Comparison of ENCODE assay signal across 26 mouse cellular contexts in genomic region chr19:53881786-53882185, GRCm38 (mm10). TPM values are rescaled to one million over a fixed set of nuclear protein-coding genes. Genes with fewer than 3 reads are reported as not detected.
DNase-seq lines count a peak whose midpoint lies in the region; ATAC-seq and TF ChIP-seq lines count a peak whose summit lies in the region.
"Had no signal": no experiment of that assay in that cellular context is flagged by ENCODE, and none has a peak within 500 bp of the region (broad histone marks: within the 10 kb centered on the region; RNA-seq: fewer than 3 reads in every experiment).

No protein-coding gene starts in this region.

- H3K4me1 ChIP-seq in midbrain, embryonic 13.5 days (replicated peaks) = peaks cover 10% of the 10 kb centered on the region
- H3K4me1 ChIP-seq in midbrain, postnatal 0 days (ENCODE audit: insufficient read depth, low read length) = no peaks in the 10 kb centered on the region
- H3K4me1 ChIP-seq: heart, embryonic 10.5 days; heart, embryonic 13.5 days; hindbrain, embryonic 12.5 days had no signal

- no peak overlapping the region for H3K4me3 ChIP-seq in midbrain, embryonic 13.5 days (replicated peaks)
- H3K4me3 ChIP-seq in midbrain, postnatal 0 days (ENCODE audit: low read depth, low read length) = no peak overlapping the region
- H3K4me3 ChIP-seq: embryonic facial prominence, embryonic 12.5 days; gastrocnemius, adult 2 months; heart, adult 2 months; heart, embryonic 10.5 days; heart, embryonic 13.5 days; hindbrain, embryonic 12.5 days; hindbrain, embryonic 15.5 days had no signal

- no peaks in the 10 kb centered on the region for H3K9me3 ChIP-seq in midbrain, embryonic 13.5 days
- H3K9me3 ChIP-seq in midbrain, postnatal 0 days (ENCODE audit: low read length) = no peaks in the 10 kb centered on the region
- H3K9me3 ChIP-seq: embryonic facial prominence, embryonic 12.5 days; heart, embryonic 10.5 days; heart, embryonic 13.5 days; hindbrain, embryonic 12.5 days; hindbrain, embryonic 15.5 days had no signal

- no peak for TF ChIP-seq CTCF in midbrain, postnatal 0 days (IDR thresholded peaks at IDR 0.05)

- H3K36me3 ChIP-seq in midbrain, embryonic 13.5 days = no peaks in the 10 kb centered on the region
- H3K36me3 ChIP-seq in midbrain, postnatal 0 days (ENCODE audit: insufficient read depth, low read length) = no peaks in the 10 kb centered on the region
- H3K36me3 ChIP-seq: embryonic facial prominence, embryonic 12.5 days; heart, embryonic 10.5 days; heart, embryonic 13.5 days; hindbrain, embryonic 12.5 days; hindbrain, embryonic 15.5 days had no signal

- 69% methylated on average over 5 of the region's 5 CpGs for WGBS in midbrain, embryonic 13.5 days
- 38% methylated on average over 5 of the region's 5 CpGs for WGBS in midbrain, postnatal 0 days

- no peak overlapping the region for H3K4me2 ChIP-seq in midbrain, embryonic 13.5 days (replicated peaks)
- H3K4me2 ChIP-seq in midbrain, postnatal 0 days (ENCODE audit: low read depth, low read length, poor library complexity, severe bottlenecking) = no peak overlapping the region
- H3K4me2 ChIP-seq: embryonic facial prominence, embryonic 12.5 days; heart, embryonic 13.5 days; hindbrain, embryonic 12.5 days; hindbrain, embryonic 15.5 days had no signal

- peaks cover 4% of the 10 kb centered on the region; the same call in 1 of the 2 replicates for H3K27me3 ChIP-seq in midbrain, embryonic 13.5 days
- H3K27me3 ChIP-seq in midbrain, postnatal 0 days (ENCODE audit: insufficient read depth, low read length) = no peaks in the 10 kb centered on the region
- H3K27me3 ChIP-seq: embryonic facial prominence, embryonic 12.5 days; heart, embryonic 13.5 days; hindbrain, embryonic 12.5 days; hindbrain, embryonic 15.5 days had no signal

- 0 out of 2 replicates have a peak overlapping the region, but pooled peaks have one; percentile 26 for H3K27ac ChIP-seq in midbrain, embryonic 13.5 days
- H3K27ac ChIP-seq in midbrain, postnatal 0 days (ENCODE audit: low read depth, low read length) = no peak overlapping the region
- H3K27ac ChIP-seq: embryonic facial prominence, embryonic 12.5 days; gastrocnemius, adult 2 months; heart, adult 2 months; heart, embryonic 10.5 days; heart, embryonic 13.5 days; hindbrain, embryonic 12.5 days; hindbrain, embryonic 15.5 days had no signal

- ATAC-seq in midbrain, embryonic 13.5 days = no peak
- ATAC-seq in midbrain, postnatal 0 days (ENCODE audit: low FRiP score) = no peak
- ATAC-seq: activated CD4-positive, CD25-positive, alpha-beta regulatory T cell, adult 4 months; CD4-positive, CD25-positive, alpha-beta regulatory T cell, adult 4 months; forebrain, embryonic 14.5 days; forebrain, postnatal 0 days had no signal

- intact Hi-C loops in gastrocnemius, postnatal 14 days (cut with DNase I; ENCODE audit: low total_unique reads) = no loop called here

- H3K9ac ChIP-seq in midbrain, embryonic 13.5 days (replicated peaks) = no peak overlapping the region
- no peak overlapping the region for H3K9ac ChIP-seq in midbrain, postnatal 0 days (replicated peaks; ENCODE audit: low read length, poor library complexity, severe bottlenecking)
- H3K9ac ChIP-seq: embryonic facial prominence, embryonic 12.5 days; forebrain, postnatal 0 days; heart, embryonic 13.5 days; hindbrain, embryonic 12.5 days; hindbrain, embryonic 15.5 days had no signal

- no peak for DNase-seq in midbrain, postnatal 0 days (ENCODE audit: low spot score)
- peak; percentile 40 for DNase-seq in 3T3-L1 (ENCODE audit: low read depth, low spot score)
- DNase-seq in adipocyte (ENCODE audit: low spot score) = peak; percentile 65
- DNase-seq in mesoderm, embryonic 11.5 days (ENCODE audit: low read depth, low spot score) = peak; percentile 36
- DNase-seq in kidney, adult 9 months = no peak
- no peak for DNase-seq in urinary bladder, adult 2 months (ENCODE audit: low spot score)
- no peak for DNase-seq in gastrocnemius, postnatal 14 days
- DNase-seq: adrenal gland, postnatal 10 days; adrenal gland, postnatal 36 days; cerebellum, adult 18-20 months; cerebellum, adult 9-10 months; cerebellum, postnatal 14 days; forebrain, postnatal 0 days; gastrocnemius, adult 2 months; gastrocnemius, postnatal 36 days; heart, adult 2 months; heart, postnatal 14 days had no signal

RNA-seq across cellular contexts. Expression of gene Pdcd4, which starts 10.2 kb away (rescaled TPM):
- 84.7 and 85.6 TPM in 2 replicates for polyA plus RNA-seq in midbrain, embryonic 13.5 days (2015; fragmentation: Nextera tagmentation; extraction: Ambion mirVana)
- total RNA-seq in midbrain, postnatal 0 days (2014; rRNA removed) = 19.5 and 19.8 TPM in 2 replicates
- polyA plus RNA-seq in midbrain, postnatal 0 days (2015; fragmentation: Nextera tagmentation; extraction: Ambion mirVana) = 77.3 and 96.7 TPM in 2 replicates
- 81.3 and 100 TPM in 2 replicates for polyA plus RNA-seq in urinary bladder, adult 2 months (2012; rRNA removed)
- 10 to 100 TPM; 20.6 to 22.4 TPM for total RNA-seq in gastrocnemius, postnatal 14 days (2021)

Comparison
In these comparisons a context has a peak if more than half of its experiments do, and no peak if none do; other contexts are left out.
1. DNase-seq: peak in 3T3-L1 (single experiment), adipocyte (single experiment) and mesoderm, embryonic 11.5 days (single experiment); none in midbrain, postnatal 0 days (single experiment), kidney, adult 9 months (single experiment), urinary bladder, adult 2 months (single experiment) and gastrocnemius, postnatal 14 days (single experiment).